Mouse (Mus musculus) layer of hippocampus, adult 11-12 months (tissue): ENCODE results near the gene Amz1.

Experiments
- DNase-seq: peaks from one replicate; pipeline ENCODE4 v3.0.0; 2022; ENCODE audit warnings: low spot score

Amz1 gene

DNA sequence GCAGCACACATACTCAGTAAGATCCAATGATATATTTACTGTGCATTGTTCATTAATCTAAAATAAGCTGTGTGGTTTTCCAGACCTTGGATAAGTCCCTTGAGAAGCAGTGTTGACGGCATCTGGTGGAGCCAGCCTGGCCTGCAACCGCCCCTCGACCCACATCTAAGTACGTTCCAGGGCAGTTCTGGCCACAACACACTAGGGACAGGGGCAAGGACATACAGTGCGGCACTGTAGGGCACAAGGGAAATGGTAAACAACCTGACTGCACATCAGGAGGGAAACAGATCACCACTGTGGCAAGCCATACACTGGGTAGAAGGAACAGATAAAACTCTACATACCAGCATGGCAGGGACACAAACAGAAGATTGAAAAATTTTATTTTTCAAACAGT lies 77.9 kb downstream of the Amz1 start:
- DNase-seq: no peak

DNA sequence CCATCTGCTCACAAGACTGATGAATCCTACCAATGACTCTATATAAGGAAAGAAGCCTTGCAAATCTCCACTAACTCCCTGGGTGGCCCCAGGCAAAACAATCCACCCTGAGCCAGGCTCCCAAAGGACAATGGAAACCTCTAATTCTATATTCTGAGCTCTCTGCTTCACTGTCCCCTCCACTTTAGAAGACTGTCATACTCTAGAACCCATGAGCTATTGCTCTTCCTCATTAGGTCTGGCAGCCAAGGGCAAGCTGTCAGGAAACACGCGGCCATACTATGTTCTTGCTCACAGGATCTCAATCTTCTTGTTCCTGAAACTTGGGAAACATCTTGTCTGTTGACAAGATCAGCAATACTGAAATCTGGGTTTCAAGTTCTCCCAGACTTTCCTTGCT lies 82.3 kb downstream of the Amz1 start:
- no peak for DNase-seq

DNA sequence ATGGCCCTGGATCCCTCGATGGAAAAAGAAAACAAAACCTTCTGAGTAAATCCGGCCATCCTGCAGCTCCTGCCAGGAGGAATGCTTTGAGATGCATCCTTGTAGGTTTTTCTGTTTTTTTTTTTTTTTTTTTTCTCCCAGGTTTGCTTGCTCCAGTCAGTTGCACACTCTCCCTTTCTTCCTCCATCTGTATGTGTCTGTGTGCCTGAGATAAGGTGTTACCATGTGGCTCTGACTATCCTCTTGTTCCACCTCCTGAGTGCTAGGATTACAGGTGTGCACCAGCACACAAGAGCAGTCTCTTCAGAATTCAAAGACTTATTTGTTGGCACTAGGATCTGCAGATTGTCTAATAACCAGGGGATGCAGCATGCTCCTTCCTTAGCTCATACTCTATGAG lies 83.0 kb downstream of the Amz1 start:
- no peak for DNase-seq
